13 mouse cellular contexts compared by ENCODE assay signal in the genomic region with DNA sequence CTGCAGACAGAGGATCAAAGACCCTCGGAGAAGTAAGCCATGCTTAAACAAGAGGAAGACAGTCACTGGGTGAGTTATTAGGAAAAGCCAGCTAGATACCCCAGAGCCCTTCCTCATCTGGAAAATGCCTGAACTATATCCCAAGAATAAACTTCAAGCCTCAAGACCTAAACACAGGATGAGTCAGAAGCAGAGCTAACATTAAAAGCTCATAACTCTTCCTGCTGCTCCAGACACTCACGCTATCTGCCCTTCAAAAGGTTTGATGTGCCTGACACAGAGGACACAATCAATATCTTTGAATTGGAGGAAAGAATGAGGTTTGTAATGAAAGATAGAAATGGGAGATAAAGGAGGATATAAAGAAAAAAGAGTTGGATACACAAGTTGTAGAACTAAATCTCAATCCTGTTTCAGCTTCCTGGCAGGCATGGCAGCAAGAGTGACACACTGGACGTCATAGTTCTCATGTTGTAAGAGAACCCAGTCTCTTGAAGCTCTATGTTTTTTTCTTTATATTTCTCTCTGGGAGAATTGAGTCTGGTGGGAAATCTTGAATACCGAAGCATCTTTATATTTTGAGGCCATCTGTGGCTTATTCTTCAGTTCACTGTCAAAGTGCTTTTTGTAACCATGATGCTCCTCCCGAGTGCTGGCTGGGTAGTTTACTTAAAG. TPM values are rescaled to one million over a fixed set of nuclear protein-coding genes. Genes with fewer than 3 reads are reported as not detected.
A peak's percentile ranks its signal among the peaks of the same experiment; 100 is the strongest.
DNase-seq lines count a peak whose midpoint lies in the region; ATAC-seq and TF ChIP-seq lines count a peak whose summit lies in the region.
"Had no signal": no experiment of that assay in that cellular context is flagged by ENCODE, and none has a peak within 500 bp of the region (broad histone marks: within the 10 kb centered on the region; RNA-seq: fewer than 3 reads in every experiment).

No protein-coding gene starts in this region.

- TF ChIP-seq EP300 in liver, postnatal 0 days (IDR thresholded peaks at IDR 0.05; ENCODE audit: low read depth) = no peak

- H3K27ac ChIP-seq in heart, embryonic 12.5 days (ENCODE audit: poor library complexity, severe bottlenecking) = peak overlapping the region; percentile 87
- no peak overlapping the region for H3K27ac ChIP-seq in liver, postnatal 0 days (ENCODE audit: low read depth)
- no peak overlapping the region for H3K27ac ChIP-seq in liver, embryonic 11.5 days (ENCODE audit: low read depth, low read length)
- 0 out of 2 replicates have a peak overlapping the region, but pooled peaks have one; percentile 4 for H3K27ac ChIP-seq in embryonic facial prominence, embryonic 11.5 days (replicated peaks; ENCODE audit: low read depth, low read length)
- H3K27ac ChIP-seq in limb, embryonic 12.5 days = peak overlapping the region; percentile 64

- no peak for ATAC-seq in heart, embryonic 12.5 days (ENCODE audit: insufficient number of reproducible peaks, low FRiP score)
- ATAC-seq in liver, postnatal 0 days = no peak
- ATAC-seq in liver, embryonic 11.5 days (replicated peaks; ENCODE audit: low FRiP score) = no peak
- no peak for ATAC-seq in embryonic facial prominence, embryonic 11.5 days (replicated peaks; ENCODE audit: insufficient number of reproducible peaks, low FRiP score, low TSS enrichment, low read depth)
- ATAC-seq in limb, embryonic 12.5 days (ENCODE audit: insufficient number of reproducible peaks, insufficient read depth, low FRiP score, low TSS enrichment, low read depth) = no peak

- no peaks in the 10 kb centered on the region for H3K27me3 ChIP-seq in heart, embryonic 12.5 days (replicated peaks)
- no peaks in the 10 kb centered on the region for H3K27me3 ChIP-seq in liver, postnatal 0 days (ENCODE audit: insufficient read depth, low read length)
- no peaks in the 10 kb centered on the region for H3K27me3 ChIP-seq in liver, embryonic 11.5 days (replicated peaks; ENCODE audit: control insufficient read depth, insufficient read depth, low read length)
- H3K27me3 ChIP-seq in embryonic facial prominence, embryonic 11.5 days (ENCODE audit: control insufficient read depth, insufficient read depth, low read length) = no peaks in the 10 kb centered on the region
- no peaks in the 10 kb centered on the region for H3K27me3 ChIP-seq in limb, embryonic 12.5 days

- WGBS in heart, embryonic 12.5 days = 37% methylated on average over 5 of the region's 5 CpGs
- WGBS in liver, postnatal 0 days (ENCODE audit: insufficient replicate concordance) = 48% methylated on average over 5 of the region's 5 CpGs
- WGBS in liver, embryonic 11.5 days = 49% methylated on average over 5 of the region's 5 CpGs
- 49% methylated on average over 5 of the region's 5 CpGs for WGBS in embryonic facial prominence, embryonic 11.5 days
- WGBS in limb, embryonic 12.5 days = 36% methylated on average over 5 of the region's 5 CpGs

- peaks cover 50% of the 10 kb centered on the region for H3K4me1 ChIP-seq in heart, embryonic 12.5 days (replicated peaks)
- peaks cover 16% of the 10 kb centered on the region for H3K4me1 ChIP-seq in liver, postnatal 0 days (ENCODE audit: insufficient read depth)
- H3K4me1 ChIP-seq in liver, embryonic 11.5 days (replicated peaks; ENCODE audit: control insufficient read depth, insufficient read depth, low read length) = peaks cover 5% of the 10 kb centered on the region; the same call in 1 of the 2 replicates
- H3K4me1 ChIP-seq in embryonic facial prominence, embryonic 11.5 days (ENCODE audit: control insufficient read depth, insufficient read depth, low read length) = no peaks in the 10 kb centered on the region; the same call in 1 of the 2 replicates
- H3K4me1 ChIP-seq in limb, embryonic 12.5 days (replicated peaks) = peaks cover 45% of the 10 kb centered on the region

- peak overlapping the region; percentile 58 for H3K4me2 ChIP-seq in heart, embryonic 12.5 days
- H3K4me2 ChIP-seq in liver, postnatal 0 days (ENCODE audit: low read depth, low read length) = peak overlapping the region; percentile 50; the same call in 1 of the 2 replicates
- no peak overlapping the region for H3K4me2 ChIP-seq in liver, embryonic 11.5 days
- H3K4me2 ChIP-seq in embryonic facial prominence, embryonic 11.5 days (ENCODE audit: low read depth, low read length) = no peak overlapping the region
- peak overlapping the region; percentile 27; the same call in 1 of the 2 replicates for H3K4me2 ChIP-seq in limb, embryonic 12.5 days

- no peak for TF ChIP-seq CTCF in liver, postnatal 0 days (IDR thresholded peaks at IDR 0.05; ENCODE audit: low read depth)

- H3K36me3 ChIP-seq in heart, embryonic 12.5 days = no peaks in the 10 kb centered on the region
- H3K36me3 ChIP-seq in liver, postnatal 0 days (replicated peaks; ENCODE audit: insufficient read depth, low read length) = no peaks in the 10 kb centered on the region
- H3K36me3 ChIP-seq in liver, embryonic 11.5 days (ENCODE audit: control insufficient read depth, insufficient read depth, low read length) = no peaks in the 10 kb centered on the region
- H3K36me3 ChIP-seq in embryonic facial prominence, embryonic 11.5 days (replicated peaks; ENCODE audit: control insufficient read depth, insufficient read depth, low read depth, low read length) = no peaks in the 10 kb centered on the region
- no peaks in the 10 kb centered on the region for H3K36me3 ChIP-seq in limb, embryonic 12.5 days

- no peaks in the 10 kb centered on the region for H3K9me3 ChIP-seq in heart, embryonic 12.5 days (replicated peaks)
- H3K9me3 ChIP-seq in liver, postnatal 0 days (ENCODE audit: low read length) = no peaks in the 10 kb centered on the region
- no peaks in the 10 kb centered on the region for H3K9me3 ChIP-seq in liver, embryonic 11.5 days (ENCODE audit: control insufficient read depth, low read length)
- no peaks in the 10 kb centered on the region for H3K9me3 ChIP-seq in embryonic facial prominence, embryonic 11.5 days (replicated peaks; ENCODE audit: control insufficient read depth, low read length)
- H3K9me3 ChIP-seq in limb, embryonic 12.5 days = no peaks in the 10 kb centered on the region

- 0 out of 2 replicates have a peak overlapping the region, but pooled peaks have one; percentile 5 for H3K9ac ChIP-seq in heart, embryonic 12.5 days
- no peak overlapping the region for H3K9ac ChIP-seq in liver, postnatal 0 days (replicated peaks)
- no peak overlapping the region for H3K9ac ChIP-seq in liver, embryonic 11.5 days (ENCODE audit: low read depth, low read length)
- H3K9ac ChIP-seq in embryonic facial prominence, embryonic 11.5 days (replicated peaks; ENCODE audit: low read length) = no peak overlapping the region
- no peak overlapping the region for H3K9ac ChIP-seq in limb, embryonic 12.5 days (replicated peaks)

- no peak overlapping the region for H3K4me3 ChIP-seq in heart, embryonic 12.5 days
- no peak overlapping the region for H3K4me3 ChIP-seq in liver, postnatal 0 days (ENCODE audit: low read depth, low read length)
- no peak overlapping the region for H3K4me3 ChIP-seq in liver, embryonic 11.5 days (ENCODE audit: low read depth, low read length)
- no peak overlapping the region for H3K4me3 ChIP-seq in embryonic facial prominence, embryonic 11.5 days (ENCODE audit: low read depth, low read length)
- no peak overlapping the region for H3K4me3 ChIP-seq in limb, embryonic 12.5 days (replicated peaks)

- no peak for DNase-seq in heart, postnatal 36 days
- DNase-seq in liver, postnatal 0 days = no peak
- no peak for DNase-seq in liver, embryonic 11.5 days (ENCODE audit: low spot score)
- no peak for DNase-seq in embryonic facial prominence, embryonic 11.5 days (ENCODE audit: low spot score)
- DNase-seq in cerebellum, adult 18-20 months = no peak
- DNase-seq in spleen, adult 12 weeks (ENCODE audit: low spot score) = no peak
- DNase-seq: kidney, postnatal 25 days; spleen, adult 18-20 months; thymus, postnatal 36 days had no signal

- intact Hi-C loops in heart, postnatal 36 days (cut with DNase I) = no loop called here

RNA-seq across cellular contexts. Expression of a gene that starts 37.6 kb away (rescaled TPM):
- not detected in 2 replicates for polyA plus RNA-seq in heart, embryonic 12.5 days (2016; fragmentation: Nextera tagmentation; extraction: Ambion mirVana)
- total RNA-seq in heart, postnatal 36 days (2021) = not detected
- polyA plus RNA-seq in liver, postnatal 0 days (2015; fragmentation: Nextera tagmentation; extraction: Ambion mirVana) = 0.21 and 0.26 TPM in 2 replicates
- polyA plus RNA-seq in liver, embryonic 11.5 days (2014; fragmentation: Nextera tagmentation; extraction: Ambion mirVana) = not detected in 2 replicates
- polyA plus RNA-seq in embryonic facial prominence, embryonic 11.5 days (2014; fragmentation: Nextera tagmentation; extraction: Ambion mirVana) = not detected in 2 replicates
- polyA plus RNA-seq in limb, embryonic 12.5 days (2016; fragmentation: Nextera tagmentation; extraction: Ambion mirVana) = not detected in 2 replicates
- total RNA-seq: gastrocnemius, adult 18-20 months; megakaryocyte, adult 5-6 weeks had no signal

Comparison
In these comparisons a context has a peak if more than half of its experiments do, and no peak if none do; other contexts are left out.
1. H3K4me2 ChIP-seq: peak in heart, embryonic 12.5 days (single experiment), liver, postnatal 0 days (single experiment) and limb, embryonic 12.5 days (single experiment); none in liver, embryonic 11.5 days (single experiment) and embryonic facial prominence, embryonic 11.5 days (single experiment).
2. H3K27ac ChIP-seq: peak in heart, embryonic 12.5 days (single experiment), embryonic facial prominence, embryonic 11.5 days (single experiment) and limb, embryonic 12.5 days (single experiment); none in liver, postnatal 0 days (single experiment) and liver, embryonic 11.5 days (single experiment).